Mouse (Mus musculus) kidney, postnatal 0 days (tissue): ENCODE results near the gene Spata20. TPM values are rescaled to one million over a fixed set of nuclear protein-coding genes. Genes with fewer than 3 reads are reported as not detected.

ENCODE experiments used
- ATAC-seq: fragments of 200-750 bp; cut with Nextera tagmentation; replicated peaks from 2 replicates; pipeline ENCODE4 v1.8.0; 2017; ENCODE audit warnings: low read depth, moderate number of reproducible peaks, moderate TSS enrichment, moderate library complexity; ENCODE audit not compliant: low FRiP score
- DNase-seq: peaks from one replicate; pipeline ENCODE4 v3.0.0-alpha.2; 2016; ENCODE audit warnings: low spot score
- H3K27ac ChIP-seq: fragments of 300-500 bp; sonication (generic); 2 replicates; pipeline ENCODE4 v1.5.1; 2014; ENCODE audit warnings: mild to moderate bottlenecking
- H3K27me3 ChIP-seq: fragments of 300-500 bp; sonication (generic); 2 replicates; pipeline ENCODE4 v1.6.1; 2014; ENCODE audit warnings: low read length, mixed read lengths; ENCODE audit not compliant: insufficient read depth
- H3K36me3 ChIP-seq: fragments of 300-500 bp; sonication (generic); 2 replicates; pipeline ENCODE4 v1.6.1; 2014; ENCODE audit warnings: low read length, mixed read lengths; ENCODE audit not compliant: insufficient read depth
- H3K4me1 ChIP-seq: fragments of 300-500 bp; sonication (generic); replicated peaks from 2 replicates; pipeline ENCODE4 v1.6.1; 2014; ENCODE audit warnings: antibody characterized with exemption, low read length, mixed read lengths; ENCODE audit not compliant: insufficient read depth
- H3K4me2 ChIP-seq: fragments of 300-500 bp; sonication (generic); 2 replicates; pipeline ENCODE4 v1.6.1; 2014; ENCODE audit warnings: mild to moderate bottlenecking, low read length, moderate library complexity, mixed read lengths
- H3K4me3 ChIP-seq: fragments of 300-500 bp; sonication (generic); replicated peaks from 2 replicates; pipeline ENCODE4 v1.5.1; 2014; ENCODE audit warnings: low read depth, low read length
- H3K9ac ChIP-seq: fragments of 300-500 bp; sonication (generic); 2 replicates; pipeline ENCODE4 v1.6.1; 2014; ENCODE audit warnings: low read depth, low read length
- H3K9me3 ChIP-seq: fragments of 300-500 bp; sonication (generic); replicated peaks from 2 replicates; pipeline ENCODE4 v1.6.1; 2016; ENCODE audit warnings: low read length, inconsistent platforms, mixed read lengths
- CTCF ChIP-seq: IDR thresholded peaks from 2 replicates; pipeline ENCODE4 v1.5.1; 2016; ENCODE audit warnings: antibody characterized with exemption, low read depth, mild to moderate bottlenecking, moderate library complexity
- WGBS: fragments of 180-500 bp; shearing (Covaris S2); extraction: QIAGEN DNeasy Blood & Tissue Kit; methylation state at CpG from one replicate; pipeline ENCODE4 v1.1.7; 2014; 5-methylcytosine and 5-hydroxymethylcytosine counted together
- polyA plus RNA-seq: library from polyadenylated mRNA; unstranded; fragments of >200 nt; fragmentation: Nextera tagmentation; extraction: Ambion mirVana; gene quantifications from 2 replicates; pipeline ENCODE4 v1.2.1, GENCODE M21; 2015

The Spata20 gene
- polyA plus RNA-seq: 0.40 TPM in 1 of 2 replicates, not detected in the other

GRCm38 (mm10) chr11:94486001-94486400 is at the start of gene Spata20:
Gene Spata20, minus strand, starts transcription at chr11:94486179.
- H3K9me3 ChIP-seq: no peaks in the 10 kb centered on the region
- H3K4me1 ChIP-seq: peaks cover 1% of the 10 kb centered on the region; the same call in 1 of the 2 replicates
- 4% methylated on average over 24 of the region's 24 CpGs for WGBS
- ATAC-seq (peak; percentile 56), DNase-seq (peak; percentile 90)
- no peaks in the 10 kb centered on the region for H3K36me3 ChIP-seq
- H3K9ac ChIP-seq: no peak within 1 kb of the TSS
- no peak within 1 kb of the TSS for H3K27ac ChIP-seq
- no peak within 1 kb of the TSS for H3K4me3 ChIP-seq
- H3K4me2 ChIP-seq: 0 out of 2 replicates have a peak within 1 kb of the TSS, but pooled peaks have one; percentile 35
- H3K27me3 ChIP-seq: peaks cover 2% of the 10 kb centered on the region; the same call in 1 of the 2 replicates
- TF ChIP-seq CTCF: peak; percentile 99

GRCm38 (mm10) chr11:94533171-94533570 is 47.2 kb upstream of the Spata20 start:
- H3K9ac ChIP-seq: no peak overlapping the region

GRCm38 (mm10) chr11:94528879-94529278 is 42.9 kb upstream of the Spata20 start:
- Histone ChIP-seq H3K4me3 (no peak overlapping the region), H3K27ac (no peak overlapping the region), H3K4me2 (no peak overlapping the region), H3K4me1 (no peaks in the 10 kb centered on the region), H3K9me3 (no peaks in the 10 kb centered on the region), H3K9ac (no peak overlapping the region), H3K36me3 (no peaks in the 10 kb centered on the region), H3K27me3 (no peaks in the 10 kb centered on the region)
- no peak for TF ChIP-seq CTCF
- ATAC-seq: no peak
- WGBS: 52% methylated on average over 3 of the region's 3 CpGs
- peak; percentile 51 for DNase-seq

More at GRCm38 (mm10) chr11:94533171-94533570, 47.2 kb upstream of the Spata20 start:
- 78% methylated on average over 8 of the region's 8 CpGs for WGBS
- Histone ChIP-seq H3K27ac (no peak overlapping the region), H3K27me3 (no peaks in the 10 kb centered on the region), H3K36me3 (no peaks in the 10 kb centered on the region), H3K4me2 (no peak overlapping the region), H3K4me3 (no peak overlapping the region), H3K4me1 (no peaks in the 10 kb centered on the region), H3K9me3 (no peaks in the 10 kb centered on the region)
- no peak for TF ChIP-seq CTCF
- DNase-seq (no peak), ATAC-seq (no peak)

- Histone ChIP-seq H3K4me2 (no peak overlapping the region), H3K27me3 (no peaks in the 10 kb centered on the region), H3K9me3 (no peaks in the 10 kb centered on the region), H3K4me3 (no peak overlapping the region), H3K27ac (peak overlapping the region; percentile 40), H3K9ac (no peak overlapping the region), H3K4me1 (peaks cover 10% of the 10 kb centered on the region; the same call in 1 of the 2 replicates), H3K36me3 (no peaks in the 10 kb centered on the region)
- no peak for TF ChIP-seq CTCF
- peak; percentile 79 for ATAC-seq
- 33% methylated on average over 9 of the region's 9 CpGs for WGBS
- peak; percentile 81 for DNase-seq
These were observed 40.3 kb upstream of the Spata20 start for GRCm38 (mm10) chr11:94526171-94526879.

- TF ChIP-seq CTCF: peak; percentile 27; the same call in 1 of the 2 replicates
- WGBS: under 1% methylated on average over 42 of the region's 42 CpGs
- Histone ChIP-seq H3K27me3 (no peaks in the 10 kb centered on the region), H3K4me1 (peaks cover 22% of the 10 kb centered on the region), H3K9me3 (no peaks in the 10 kb centered on the region), H3K4me2 (peak within 1 kb of the TSS; percentile 91), H3K36me3 (no peaks in the 10 kb centered on the region), H3K4me3 (peak within 1 kb of the TSS; percentile 45), H3K27ac (peak within 1 kb of the TSS; percentile 76), H3K9ac (peak within 1 kb of the TSS; percentile 62)
- peak; percentile 55 for ATAC-seq
- DNase-seq: peak; percentile 80
These were observed 35.4 kb upstream of the Spata20 start, which contains the start of gene Mycbpap for GRCm38 (mm10) chr11:94521219-94521843. Gene Mycbpap, minus strand, starts transcription at chr11:94521742.

GRCm38 (mm10) chr11:94513452-94513851 is 27.5 kb upstream of the Spata20 start:
- no peak overlapping the region for H3K4me3 ChIP-seq
- no peak for TF ChIP-seq CTCF
- H3K4me1 ChIP-seq: peaks cover 5% of the 10 kb centered on the region; the same call in 1 of the 2 replicates
- H3K27ac ChIP-seq: no peak overlapping the region
- peak; percentile 46 for DNase-seq
- no peaks in the 10 kb centered on the region for H3K27me3 ChIP-seq
- H3K9me3 ChIP-seq: no peaks in the 10 kb centered on the region
- H3K4me2 ChIP-seq: no peak overlapping the region
- ATAC-seq: no peak
- no peaks in the 10 kb centered on the region for H3K36me3 ChIP-seq
- WGBS: 46% methylated on average over 9 of the region's 9 CpGs
- H3K9ac ChIP-seq: no peak overlapping the region
